8 mouse cellular contexts compared by ENCODE assay signal in genomic region chr14:105258379-105259034, GRCm38 (mm10). TPM values are rescaled to one million over a fixed set of nuclear protein-coding genes. Genes with fewer than 3 reads are reported as not detected.
DNase-seq lines count a peak whose midpoint lies in the region; ATAC-seq and TF ChIP-seq lines count a peak whose summit lies in the region.

Gene Ndfip2 (plus strand): TSS chr14:105258573.

- peak within 1 kb of the TSS; percentile 89 for H3K9ac ChIP-seq in forebrain, embryonic 12.5 days
- peak within 1 kb of the TSS; percentile 97 for H3K9ac ChIP-seq in heart, postnatal 0 days (replicated peaks; ENCODE audit: low read depth, low read length)

- H3K27me3 ChIP-seq in E14TG2a.4 (ENCODE audit: insufficient read depth, low read length) = peaks cover 6% of the 10 kb centered on the region; the same call in 1 of the 2 replicates
- no peaks in the 10 kb centered on the region for H3K27me3 ChIP-seq in forebrain, embryonic 12.5 days
- H3K27me3 ChIP-seq in heart, postnatal 0 days (ENCODE audit: control insufficient read depth, insufficient read depth, low read length) = no peaks in the 10 kb centered on the region

- peak; percentile 76 for DNase-seq in c-Kit-positive CD71-positive TER-119-negative erythroid progenitor cells, embryonic 14.5 days (ENCODE audit: low read depth)
- peak; percentile 85 for DNase-seq in heart, postnatal 0 days (ENCODE audit: low spot score)
- peak; percentile 83 for DNase-seq in large intestine, adult 2 months (ENCODE audit: low read depth, low spot score)
- peak; percentile 81 for DNase-seq in lung, adult 2 months
- DNase-seq in thymus, adult 18-20 months = peak; percentile 81 to 82

- TF ChIP-seq POLR2A in lung, adult 2 months (IDR thresholded peaks at IDR 0.05; ENCODE audit: borderline replicate concordance, extremely low read depth, low read depth, low read length) = peak; percentile 56; the same call in 1 of the 2 replicates

- no peaks in the 10 kb centered on the region for H3K9me3 ChIP-seq in E14TG2a.4 (ENCODE audit: low read length)
- no peaks in the 10 kb centered on the region for H3K9me3 ChIP-seq in forebrain, embryonic 12.5 days
- no peaks in the 10 kb centered on the region for H3K9me3 ChIP-seq in heart, postnatal 0 days (replicated peaks; ENCODE audit: control insufficient read depth, low read length)

- TF ChIP-seq CTCF in E14TG2a.4 (conservative IDR thresholded peaks at IDR 0.05; ENCODE audit: low read length) = no peak
- TF ChIP-seq CTCF in heart, postnatal 0 days (IDR thresholded peaks at IDR 0.05; ENCODE audit: low read depth) = no peak
- TF ChIP-seq CTCF in lung, adult 2 months (IDR thresholded peaks at IDR 0.05; ENCODE audit: insufficient read depth, low read length) = no peak

- no peak for TF ChIP-seq EP300 in heart, postnatal 0 days (IDR thresholded peaks at IDR 0.05; ENCODE audit: low read depth)

- WGBS in forebrain, embryonic 12.5 days = 1% methylated on average over 63 of the region's 70 CpGs
- WGBS in heart, postnatal 0 days = under 1% methylated on average over 62 of the region's 70 CpGs
- 1% methylated on average over 70 of the region's 70 CpGs for WGBS in large intestine, adult 2 months
- WGBS in lung, adult 2 months = under 1% methylated on average over 70 of the region's 70 CpGs

- H3K27ac ChIP-seq in forebrain, embryonic 12.5 days = peak within 1 kb of the TSS; percentile 94
- peak within 1 kb of the TSS; percentile 95 for H3K27ac ChIP-seq in heart, postnatal 0 days (ENCODE audit: low read depth)

- peak within 1 kb of the TSS; percentile 91 for H3K4me3 ChIP-seq in E14TG2a.4 (replicated peaks; ENCODE audit: low read length)
- peak within 1 kb of the TSS; percentile 90 for H3K4me3 ChIP-seq in forebrain, embryonic 12.5 days (replicated peaks)
- peak within 1 kb of the TSS; percentile 91 for H3K4me3 ChIP-seq in heart, postnatal 0 days (ENCODE audit: low read depth, low read length)
- peak within 1 kb of the TSS; percentile 73 for H3K4me3 ChIP-seq in lung, adult 2 months (replicated peaks; ENCODE audit: extremely low read depth, low read depth, low read length)

- H3K4me2 ChIP-seq in forebrain, embryonic 12.5 days = peak within 1 kb of the TSS; percentile 73
- H3K4me2 ChIP-seq in heart, postnatal 0 days (ENCODE audit: low read depth, low read length) = peak within 1 kb of the TSS; percentile 65

- H3K4me1 ChIP-seq in E14TG2a.4 (replicated peaks; ENCODE audit: low read depth, low read length) = peaks cover 4% of the 10 kb centered on the region
- H3K4me1 ChIP-seq in forebrain, embryonic 12.5 days = peaks cover 9% of the 10 kb centered on the region
- H3K4me1 ChIP-seq in heart, postnatal 0 days (ENCODE audit: control insufficient read depth, insufficient read depth) = peaks cover 5% of the 10 kb centered on the region; the same call in 1 of the 2 replicates
- peaks cover 2% of the 10 kb centered on the region for H3K4me1 ChIP-seq in lung, adult 2 months (ENCODE audit: control insufficient read depth, insufficient read depth, low read length)

- ATAC-seq in forebrain, embryonic 12.5 days (ENCODE audit: low FRiP score) = peak; percentile 96
- peak; percentile 97 for ATAC-seq in heart, postnatal 0 days (ENCODE audit: insufficient read depth, low read depth)
- peak; percentile 86 for ATAC-seq in neutrophil, adult 5-6 weeks (ENCODE audit: extremely low read depth, insufficient number of reproducible peaks, low FRiP score, poor library complexity, severe bottlenecking)

- H3K36me3 ChIP-seq in E14TG2a.4 (ENCODE audit: insufficient read depth, low read length) = no peaks in the 10 kb centered on the region
- H3K36me3 ChIP-seq in forebrain, embryonic 12.5 days (replicated peaks) = no peaks in the 10 kb centered on the region
- no peaks in the 10 kb centered on the region for H3K36me3 ChIP-seq in heart, postnatal 0 days (replicated peaks; ENCODE audit: control insufficient read depth, insufficient read depth, low read length)

RNA-seq across cellular contexts. Expression of gene Ndfip2, which starts in this region (rescaled TPM):
- polyA plus RNA-seq in forebrain, embryonic 12.5 days (2016; fragmentation: Nextera tagmentation; extraction: Ambion mirVana) = 61.5 and 65.7 TPM in 2 replicates
- total RNA-seq in heart, postnatal 0 days (2014; rRNA removed; ENCODE audit: low replicate concordance) = 66.0 and 67.7 TPM in 2 replicates
- 39.2 and 39.8 TPM in 2 replicates for polyA plus RNA-seq in heart, postnatal 0 days (2015; fragmentation: Nextera tagmentation; extraction: Ambion mirVana)
- 76.1 and 149 TPM in 2 replicates for polyA plus RNA-seq in large intestine, adult 2 months (2012; rRNA removed)
- 42.9 and 43.0 TPM in 2 replicates for polyA plus RNA-seq in lung, adult 2 months (2012; rRNA removed)
- total RNA-seq in neutrophil, adult 5-6 weeks (2017) = 30.3 and 32.8 TPM in 2 replicates

Comparison
In these comparisons a context has a peak if more than half of its experiments do, and no peak if none do; other contexts are left out.
1. Peak in every context shown above with its lines: DNase-seq, ATAC-seq, H3K4me3 ChIP-seq and H3K27ac ChIP-seq.